Mouse (Mus musculus): ENCODE measurements at regions not wholly inside any gene's neighbourhood (a gene's known extent, or its start where the extent isn't known, plus 50 kb on each side); places are given as distances from the start of the nearest gene placed in this dataset.

GRCm38 (mm10) chr15:36884671-36885365, 122.8 kb downstream of the Zfp706 start:
- H3K27me3 ChIP-seq (ENCODE audit: control insufficient read depth, insufficient read depth, low read length), result no peaks in the 10 kb centered on the region
- H3K36me3 ChIP-seq (ENCODE audit: control insufficient read depth, insufficient read depth, low read length), result no peaks in the 10 kb centered on the region
- no peak overlapping the region for H3K4me3 ChIP-seq (ENCODE audit: control insufficient read depth, insufficient read depth, low read length)
- H3K4me1 ChIP-seq (replicated peaks; ENCODE audit: control insufficient read depth, insufficient read depth, low read length), result no peaks in the 10 kb centered on the region
- H3K27ac ChIP-seq (ENCODE audit: control insufficient read depth, insufficient read depth, low read length), result no peak overlapping the region
- 94% methylated on average over 11 of the region's 11 CpGs for WGBS
- DNase-seq, result no peak
- no peak for TF ChIP-seq CTCF (IDR thresholded peaks at IDR 0.05; ENCODE audit: borderline replicate concordance, control insufficient read depth, extremely low read depth, insufficient read depth, low read length, poor library complexity)

DNA sequence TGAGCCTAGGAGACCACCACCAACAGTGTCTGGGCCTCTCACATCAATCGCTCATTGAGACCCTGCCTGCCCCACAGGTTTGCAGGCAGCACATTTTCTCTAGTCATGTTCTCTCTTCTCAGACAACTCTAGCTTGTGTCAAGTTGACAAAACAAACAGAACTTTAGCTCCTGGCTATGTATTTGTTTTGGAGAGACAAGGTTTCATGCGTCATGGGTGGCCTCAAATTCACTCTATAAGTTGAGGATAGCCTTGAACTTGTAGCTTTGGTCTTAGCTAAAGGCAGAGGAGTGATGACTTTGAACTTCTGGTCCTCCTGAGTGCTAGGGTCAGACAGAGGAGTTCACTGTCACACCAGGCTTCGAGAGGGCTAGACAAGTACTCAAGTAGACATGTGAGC, 123.5 kb downstream of the Zfp706 start:
- no peak for TF ChIP-seq POLR2A (IDR thresholded peaks at IDR 0.05; ENCODE audit: control insufficient read depth, extremely low read depth, insufficient read depth, low read length, poor library complexity)
- no peak for TF ChIP-seq CTCF (IDR thresholded peaks at IDR 0.05; ENCODE audit: borderline replicate concordance, control insufficient read depth, extremely low read depth, insufficient read depth, low read length, poor library complexity)
- 95% methylated on average over 3 of the region's 3 CpGs for WGBS
- Histone ChIP-seq H3K27ac (ENCODE audit: control insufficient read depth, insufficient read depth, low read length) (no peak overlapping the region), H3K36me3 (ENCODE audit: control insufficient read depth, insufficient read depth, low read length) (no peaks in the 10 kb centered on the region), H3K4me1 (replicated peaks; ENCODE audit: control insufficient read depth, insufficient read depth, low read length) (peaks cover 5% of the 10 kb centered on the region), H3K27me3 (ENCODE audit: control insufficient read depth, insufficient read depth, low read length) (no peaks in the 10 kb centered on the region), H3K4me3 (ENCODE audit: control insufficient read depth, insufficient read depth, low read length) (no peak overlapping the region)
- DNase-seq, result no peak

GRCm38 (mm10) chr15:36883156-36883555, 124.4 kb downstream of the Zfp706 start:
- no peaks in the 10 kb centered on the region for H3K36me3 ChIP-seq (ENCODE audit: control insufficient read depth, insufficient read depth, low read length)
- peaks cover 7% of the 10 kb centered on the region for H3K4me1 ChIP-seq (replicated peaks; ENCODE audit: control insufficient read depth, insufficient read depth, low read length)
- H3K27ac ChIP-seq (ENCODE audit: control insufficient read depth, insufficient read depth, low read length), result no peak overlapping the region
- no peak overlapping the region for H3K4me3 ChIP-seq (ENCODE audit: control insufficient read depth, insufficient read depth, low read length)
- no peaks in the 10 kb centered on the region for H3K27me3 ChIP-seq (ENCODE audit: control insufficient read depth, insufficient read depth, low read length)
- DNase-seq, result no peak
- TF ChIP-seq CTCF (IDR thresholded peaks at IDR 0.05; ENCODE audit: borderline replicate concordance, control insufficient read depth, extremely low read depth, insufficient read depth, low read length, poor library complexity) (no peak), POLR2A (IDR thresholded peaks at IDR 0.05; ENCODE audit: control insufficient read depth, extremely low read depth, insufficient read depth, low read length, poor library complexity) (no peak)
- WGBS, result 97% methylated on average over 6 of the region's 6 CpGs

DNA sequence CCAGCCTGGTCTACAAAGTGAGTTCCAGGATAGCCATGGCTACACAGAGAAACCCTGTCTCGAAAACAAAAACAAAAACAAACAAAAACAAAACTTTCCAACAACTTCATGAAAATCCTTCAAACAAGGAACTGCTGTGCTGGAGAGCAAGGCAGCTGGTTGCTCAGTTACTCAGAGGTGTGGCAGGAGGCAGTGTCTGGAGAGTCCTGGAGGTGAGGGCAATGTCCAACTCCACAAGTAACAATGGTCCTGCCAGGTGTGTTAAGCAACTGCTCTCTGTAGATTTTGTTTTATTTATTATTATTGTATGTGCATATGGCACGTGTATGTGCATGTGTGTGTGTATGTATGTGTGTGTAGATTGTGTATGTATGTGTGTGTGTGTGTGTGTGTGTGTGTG, 126.0 kb downstream of the Zfp706 start:
- TF ChIP-seq POLR2A (IDR thresholded peaks at IDR 0.05; ENCODE audit: control insufficient read depth, extremely low read depth, insufficient read depth, low read length, poor library complexity) (no peak), CTCF (IDR thresholded peaks at IDR 0.05; ENCODE audit: borderline replicate concordance, control insufficient read depth, extremely low read depth, insufficient read depth, low read length, poor library complexity) (no peak)
- Histone ChIP-seq H3K27ac (ENCODE audit: control insufficient read depth, insufficient read depth, low read length) (no peak overlapping the region), H3K4me3 (ENCODE audit: control insufficient read depth, insufficient read depth, low read length) (no peak overlapping the region), H3K4me1 (replicated peaks; ENCODE audit: control insufficient read depth, insufficient read depth, low read length) (peaks cover 7% of the 10 kb centered on the region), H3K36me3 (ENCODE audit: control insufficient read depth, insufficient read depth, low read length) (no peaks in the 10 kb centered on the region), H3K27me3 (ENCODE audit: control insufficient read depth, insufficient read depth, low read length) (no peaks in the 10 kb centered on the region)
- DNase-seq, result no peak
- whole genome bisulfite sequencing, result 94% methylated on average over 2 of the region's 2 CpGs

DNA sequence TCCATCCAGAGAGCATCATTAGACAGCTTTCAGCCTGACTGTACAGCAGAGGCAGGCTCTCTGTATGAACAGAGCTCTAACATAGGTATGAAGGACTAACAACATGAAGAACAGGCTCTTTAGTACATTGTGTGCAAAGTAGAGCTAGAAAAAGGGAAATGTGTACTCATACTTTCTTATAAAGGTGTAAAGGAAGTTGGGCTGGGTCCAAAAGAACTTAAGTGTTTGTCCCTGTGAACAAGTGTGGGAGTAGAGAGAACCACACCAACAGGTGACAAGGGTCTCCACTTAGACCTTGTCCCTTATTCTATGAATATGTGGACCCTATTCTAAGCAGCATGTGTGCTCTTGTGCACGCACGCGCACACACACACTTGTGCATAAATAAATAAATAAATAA, 127.0 kb downstream of the Zfp706 start:
- Histone ChIP-seq H3K4me1 (replicated peaks; ENCODE audit: control insufficient read depth, insufficient read depth, low read length) (peaks cover 7% of the 10 kb centered on the region), H3K27me3 (ENCODE audit: control insufficient read depth, insufficient read depth, low read length) (no peaks in the 10 kb centered on the region), H3K27ac (ENCODE audit: control insufficient read depth, insufficient read depth, low read length) (no peak overlapping the region), H3K36me3 (ENCODE audit: control insufficient read depth, insufficient read depth, low read length) (no peaks in the 10 kb centered on the region), H3K4me3 (ENCODE audit: control insufficient read depth, insufficient read depth, low read length) (no peak overlapping the region)
- TF ChIP-seq CTCF (IDR thresholded peaks at IDR 0.05; ENCODE audit: borderline replicate concordance, control insufficient read depth, extremely low read depth, insufficient read depth, low read length, poor library complexity) (no peak), POLR2A (IDR thresholded peaks at IDR 0.05; ENCODE audit: control insufficient read depth, extremely low read depth, insufficient read depth, low read length, poor library complexity) (no peak)
- WGBS, result 98% methylated on average over 3 of the region's 3 CpGs
- DNase-seq, result no peak

DNA sequence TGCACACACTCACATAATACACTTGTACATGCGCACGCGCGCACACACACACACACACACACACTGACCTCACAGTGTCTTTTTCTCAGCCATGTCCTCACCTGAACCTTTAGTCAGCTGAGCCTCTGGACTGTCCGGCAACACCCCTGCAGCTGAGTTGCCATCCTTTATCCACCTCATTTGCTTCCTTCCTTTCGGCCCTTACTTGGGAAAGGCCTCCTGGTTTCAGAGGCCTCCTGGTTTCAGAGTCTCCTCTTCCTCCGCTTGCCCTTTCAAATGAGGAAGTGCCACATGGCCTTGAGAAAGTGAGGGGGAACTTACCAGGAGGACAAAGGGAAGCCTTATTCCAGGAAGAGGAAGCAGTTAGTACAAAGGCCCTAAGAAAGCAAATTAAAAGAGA, 128.0 kb downstream of the Zfp706 start:
- no peaks in the 10 kb centered on the region for H3K27me3 ChIP-seq (ENCODE audit: control insufficient read depth, insufficient read depth, low read length)
- peaks cover 7% of the 10 kb centered on the region for H3K4me1 ChIP-seq (replicated peaks; ENCODE audit: control insufficient read depth, insufficient read depth, low read length)
- no peak for DNase-seq
- TF ChIP-seq POLR2A (IDR thresholded peaks at IDR 0.05; ENCODE audit: control insufficient read depth, extremely low read depth, insufficient read depth, low read length, poor library complexity) (no peak), CTCF (IDR thresholded peaks at IDR 0.05; ENCODE audit: borderline replicate concordance, control insufficient read depth, extremely low read depth, insufficient read depth, low read length, poor library complexity) (no peak)
- no peak overlapping the region for H3K27ac ChIP-seq (ENCODE audit: control insufficient read depth, insufficient read depth, low read length)
- no peaks in the 10 kb centered on the region for H3K36me3 ChIP-seq (ENCODE audit: control insufficient read depth, insufficient read depth, low read length)
- H3K4me3 ChIP-seq (ENCODE audit: control insufficient read depth, insufficient read depth, low read length), result peak overlapping the region; percentile 6; the same call in 1 of the 2 replicates
- WGBS, result 29% methylated on average over 7 of the region's 7 CpGs

DNA sequence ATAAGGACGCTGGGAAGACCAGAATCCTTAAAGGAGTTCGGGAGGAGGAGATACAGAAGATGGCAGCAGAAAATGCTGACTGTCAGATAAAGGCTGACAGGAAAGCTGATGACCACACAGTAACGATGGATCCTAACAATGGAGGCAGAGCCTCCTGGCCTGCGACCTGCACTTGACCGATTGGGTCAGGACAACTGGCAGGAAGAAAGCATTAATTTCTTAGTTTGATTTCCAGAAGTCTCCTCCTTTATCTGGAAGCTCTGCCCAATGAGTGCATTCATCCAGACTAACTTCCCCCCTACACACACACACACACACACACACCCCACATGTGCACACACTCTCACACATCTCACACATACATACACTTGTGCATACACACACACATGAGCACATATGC, 128.6 kb downstream of the Zfp706 start:
- 17% methylated on average over 5 of the region's 5 CpGs for WGBS
- TF ChIP-seq POLR2A (IDR thresholded peaks at IDR 0.05; ENCODE audit: control insufficient read depth, extremely low read depth, insufficient read depth, low read length, poor library complexity) (no peak), CTCF (IDR thresholded peaks at IDR 0.05; ENCODE audit: borderline replicate concordance, control insufficient read depth, extremely low read depth, insufficient read depth, low read length, poor library complexity) (no peak)
- Histone ChIP-seq H3K36me3 (ENCODE audit: control insufficient read depth, insufficient read depth, low read length) (no peaks in the 10 kb centered on the region), H3K4me3 (ENCODE audit: control insufficient read depth, insufficient read depth, low read length) (no peak overlapping the region), H3K27me3 (ENCODE audit: control insufficient read depth, insufficient read depth, low read length) (no peaks in the 10 kb centered on the region), H3K4me1 (replicated peaks; ENCODE audit: control insufficient read depth, insufficient read depth, low read length) (peaks cover 7% of the 10 kb centered on the region), H3K27ac (ENCODE audit: control insufficient read depth, insufficient read depth, low read length) (no peak overlapping the region)
- no peak for DNase-seq

All from thymus, adult 2 months (tissue).